Mouse (Mus musculus) ovary, postnatal 36 days (tissue): ENCODE measurements around the gene Gm5129.
A peak's percentile ranks its signal among the peaks of the same experiment; 100 is the strongest.
"Not testable (repeated sequence)": the region's sequence is repeated elsewhere in the genome, so short reads cannot be mapped to it uniquely, and the experiment has no call there.

Experiments used
- DNase-seq: peaks from one replicate; pipeline ENCODE4 v3.0.0; 2022; ENCODE audit warnings: low spot score, mixed read lengths

Gene Gm5129

GRCm38 (mm10) chr5:29735557-29736061, at the start of gene Gm5129, which contains the start of gene Dnajb6:
TSS of gene Gm5129 (minus strand) at chr5:29735936.
TSS of gene Dnajb6 (plus strand) at chr5:29735688.
- DNase-seq: peak; percentile 97

GRCm38 (mm10) chr5:29784906-29785305, 49.2 kb upstream of the Gm5129 start:
- DNase-seq: not testable (repeated sequence)

- no peak for DNase-seq
Observed at GRCm38 (mm10) chr5:29782261-29782660, 46.5 kb upstream of the Gm5129 start.

GRCm38 (mm10) chr5:29779733-29780132, 44.0 kb upstream of the Gm5129 start:
- not testable (repeated sequence) for DNase-seq

- DNase-seq: no peak
Observed at GRCm38 (mm10) chr5:29778029-29778428, 42.3 kb upstream of the Gm5129 start.

- DNase-seq: no peak
Observed at GRCm38 (mm10) chr5:29775437-29775836, 39.7 kb upstream of the Gm5129 start.

GRCm38 (mm10) chr5:29773460-29774150, 37.9 kb upstream of the Gm5129 start:
- no peak for DNase-seq

GRCm38 (mm10) chr5:29772651-29773330, 37.1 kb upstream of the Gm5129 start:
- no peak for DNase-seq

- DNase-seq: no peak
Observed at GRCm38 (mm10) chr5:29772038-29772437, 36.3 kb upstream of the Gm5129 start.

GRCm38 (mm10) chr5:29770935-29771334, 35.2 kb upstream of the Gm5129 start:
- DNase-seq: no peak

- no peak for DNase-seq
Observed at GRCm38 (mm10) chr5:29759318-29759717, 23.6 kb upstream of the Gm5129 start.

GRCm38 (mm10) chr5:29752894-29753293, 17.2 kb upstream of the Gm5129 start:
- no peak for DNase-seq

- no peak for DNase-seq
Observed at GRCm38 (mm10) chr5:29751306-29751705, 15.6 kb upstream of the Gm5129 start.

GRCm38 (mm10) chr5:29747661-29748060, 11.9 kb upstream of the Gm5129 start:
- DNase-seq: no peak

- no peak for DNase-seq
Observed at GRCm38 (mm10) chr5:29741093-29741492, 5.4 kb upstream of the Gm5129 start.

- no peak for DNase-seq
Observed at GRCm38 (mm10) chr5:29740651-29741050, 4.9 kb upstream of the Gm5129 start.

GRCm38 (mm10) chr5:29738076-29738475, 2.3 kb upstream of the Gm5129 start:
- no peak for DNase-seq

- DNase-seq: no peak
Observed at GRCm38 (mm10) chr5:29737471-29737870, 1.7 kb upstream of the Gm5129 start.

GRCm38 (mm10) chr5:29736942-29737341, 1.2 kb upstream of the Gm5129 start:
- no peak for DNase-seq

- peak; percentile 60 for DNase-seq
Observed at GRCm38 (mm10) chr5:29736073-29736900, 551 bp upstream of the Gm5129 start.

- DNase-seq: no peak
Observed at GRCm38 (mm10) chr5:29734831-29735510, 765 bp downstream of the Gm5129 start.

- DNase-seq: not testable (repeated sequence)
Observed at GRCm38 (mm10) chr5:29726070-29726469, 9.7 kb downstream of the Gm5129 start.
